Mouse (Mus musculus) midbrain, embryonic 13.5 days (tissue): ENCODE data around the gene Tcf25. TPM values are rescaled to one million over a fixed set of nuclear protein-coding genes. Genes with fewer than 3 reads are reported as not detected.
A peak's percentile ranks its signal among the peaks of the same experiment; 100 is the strongest.
"Not testable (repeated sequence)": the region's sequence is repeated elsewhere in the genome, so short reads cannot be mapped to it uniquely, and the experiment has no call there.

Source experiments
- ATAC-seq: fragments of 200-750 bp; cut with Nextera tagmentation; 2 replicates; pipeline ENCODE4 v1.8.0; 2017; ENCODE audit warnings: mild to moderate bottlenecking, moderate TSS enrichment, moderate library complexity
- H3K27ac ChIP-seq: fragments of 300-500 bp; sonication (generic); 2 replicates; pipeline ENCODE4 v1.5.1; 2015; ENCODE audit warnings: inconsistent platforms, mild to moderate bottlenecking, moderate library complexity
- H3K27me3 ChIP-seq: fragments of 300-500 bp; sonication (generic); 2 replicates; pipeline ENCODE4 v1.6.1; 2015; ENCODE audit warnings: mild to moderate bottlenecking, inconsistent platforms
- H3K36me3 ChIP-seq: fragments of 300-500 bp; sonication (generic); 2 replicates; pipeline ENCODE4 v1.6.1; 2015; ENCODE audit warnings: mild to moderate bottlenecking, inconsistent platforms
- H3K4me1 ChIP-seq: fragments of 300-500 bp; sonication (generic); replicated peaks from 2 replicates; pipeline ENCODE4 v1.6.1; 2015; ENCODE audit warnings: inconsistent platforms
- H3K4me2 ChIP-seq: fragments of 300-500 bp; sonication (generic); replicated peaks from 2 replicates; pipeline ENCODE4 v1.6.1; 2015; ENCODE audit warnings: moderate library complexity, mild to moderate bottlenecking, inconsistent platforms
- H3K4me3 ChIP-seq: fragments of 300-500 bp; sonication (generic); replicated peaks from 2 replicates; pipeline ENCODE4 v1.5.1; 2015; ENCODE audit warnings: mild to moderate bottlenecking, inconsistent platforms
- H3K9ac ChIP-seq: fragments of 300-500 bp; sonication (generic); replicated peaks from 2 replicates; pipeline ENCODE4 v1.6.1; 2015; ENCODE audit warnings: mild to moderate bottlenecking, inconsistent platforms
- H3K9me3 ChIP-seq: fragments of 300-500 bp; sonication (generic); 2 replicates; pipeline ENCODE4 v1.6.1; 2016; ENCODE audit warnings: mild to moderate bottlenecking, inconsistent platforms
- WGBS: fragments of 180-500 bp; shearing (Covaris S2); methylation state at CpG from one replicate; pipeline ENCODE4 v1.1.7; 2015; 5-methylcytosine and 5-hydroxymethylcytosine counted together
- polyA plus RNA-seq: library from polyadenylated mRNA; unstranded; fragments of >200 nt; fragmentation: Nextera tagmentation; extraction: Ambion mirVana; gene quantifications from 2 replicates; pipeline ENCODE4 v1.2.1, GENCODE M21; 2015

Tcf25 gene
- polyA plus RNA-seq, 1 experiment from 2014 or later: 263 TPM

GRCm38 (mm10) chr8:123423441-123423840 lies 49.9 kb downstream of the Tcf25 start, which contains the start of gene Def8:
TSS of gene Def8 (plus strand) at chr8:123423527.
- ATAC-seq: no peak
- Histone ChIP-seq H3K4me1 (peaks cover 23% of the 10 kb centered on the region), H3K27ac (no peak within 1 kb of the TSS), H3K36me3 (peaks cover 48% of the 10 kb centered on the region), H3K4me2 (peak within 1 kb of the TSS; percentile 18), H3K27me3 (no peaks in the 10 kb centered on the region), H3K9ac (no peak within 1 kb of the TSS), H3K9me3 (peaks cover 21% of the 10 kb centered on the region), H3K4me3 (peak within 1 kb of the TSS; percentile 2; the same call in 1 of the 2 replicates)
- WGBS: 76% methylated on average over 7 of the region's 7 CpGs

GRCm38 (mm10) chr8:123426511-123427509 lies 53.3 kb downstream of the Tcf25 start:
- H3K27me3 ChIP-seq: no peaks in the 10 kb centered on the region
- no peak overlapping the region for H3K27ac ChIP-seq
- H3K36me3 ChIP-seq: peaks cover 15% of the 10 kb centered on the region
- peaks cover 9% of the 10 kb centered on the region for H3K4me1 ChIP-seq
- no peak for ATAC-seq
- no peak overlapping the region for H3K4me2 ChIP-seq
- no peak overlapping the region for H3K4me3 ChIP-seq
- H3K9me3 ChIP-seq: peaks cover 39% of the 10 kb centered on the region
- WGBS: 96% methylated on average over 27 of the region's 27 CpGs
- H3K9ac ChIP-seq: no peak overlapping the region

- Histone ChIP-seq H3K27ac (no peak overlapping the region), H3K9ac (no peak overlapping the region), H3K36me3 (peaks cover 9% of the 10 kb centered on the region), H3K27me3 (no peaks in the 10 kb centered on the region), H3K4me3 (no peak overlapping the region), H3K4me1 (peaks cover under 1% of the 10 kb centered on the region), H3K9me3 (peaks cover 44% of the 10 kb centered on the region), H3K4me2 (no peak overlapping the region)
- WGBS: 96% methylated on average over 24 of the region's 24 CpGs
- no peak for ATAC-seq
Observed at GRCm38 (mm10) chr8:123427639-123428275, 54.2 kb downstream of the Tcf25 start.

GRCm38 (mm10) chr8:123428343-123428893 lies 54.9 kb downstream of the Tcf25 start:
- 97% methylated on average over 28 of the region's 29 CpGs for WGBS
- H3K36me3 ChIP-seq: peaks cover 3% of the 10 kb centered on the region
- no peak overlapping the region for H3K4me3 ChIP-seq
- no peak overlapping the region for H3K27ac ChIP-seq
- H3K9me3 ChIP-seq: peaks cover 48% of the 10 kb centered on the region
- H3K4me1 ChIP-seq: no peaks in the 10 kb centered on the region
- H3K27me3 ChIP-seq: no peaks in the 10 kb centered on the region
- H3K9ac ChIP-seq: no peak overlapping the region
- no peak for ATAC-seq
- no peak overlapping the region for H3K4me2 ChIP-seq

- no peaks in the 10 kb centered on the region for H3K36me3 ChIP-seq
- H3K27me3 ChIP-seq: no peaks in the 10 kb centered on the region
- H3K4me3 ChIP-seq: no peak overlapping the region
- H3K9me3 ChIP-seq: peaks cover 51% of the 10 kb centered on the region
- 94% methylated on average over 23 of the region's 23 CpGs for WGBS
- H3K4me1 ChIP-seq: no peaks in the 10 kb centered on the region
- H3K9ac ChIP-seq: no peak overlapping the region
- H3K27ac ChIP-seq: no peak overlapping the region
- H3K4me2 ChIP-seq: no peak overlapping the region
- ATAC-seq: no peak
Observed at GRCm38 (mm10) chr8:123428939-123429721, 55.6 kb downstream of the Tcf25 start.

- H3K4me3 ChIP-seq, H3K27ac ChIP-seq, ATAC-seq, H3K36me3 ChIP-seq, H3K27me3 ChIP-seq, H3K9ac ChIP-seq, H3K4me2 ChIP-seq, H3K4me1 ChIP-seq: not testable (repeated sequence)
- H3K9me3 ChIP-seq: peaks cover 55% of the 10 kb centered on the region
- 99% methylated on average over 15 of the region's 15 CpGs for WGBS
Observed at GRCm38 (mm10) chr8:123429722-123430013, 56.1 kb downstream of the Tcf25 start.

- 88% methylated on average over 8 of the region's 8 CpGs for WGBS
- H3K36me3 ChIP-seq, H3K9ac ChIP-seq: not testable (repeated sequence)
Observed at GRCm38 (mm10) chr8:123430936-123431335, 57.4 kb downstream of the Tcf25 start.

GRCm38 (mm10) chr8:123431616-123432365 lies 58.2 kb downstream of the Tcf25 start:
- no peak overlapping the region for H3K9ac ChIP-seq
- H3K27ac ChIP-seq: no peak overlapping the region
- no peak for ATAC-seq
- peaks cover 52% of the 10 kb centered on the region for H3K9me3 ChIP-seq
- H3K27me3 ChIP-seq: no peaks in the 10 kb centered on the region
- no peak overlapping the region for H3K4me3 ChIP-seq
- no peak overlapping the region for H3K4me2 ChIP-seq
- no peaks in the 10 kb centered on the region for H3K36me3 ChIP-seq
- H3K4me1 ChIP-seq: no peaks in the 10 kb centered on the region
- 95% methylated on average over 25 of the region's 25 CpGs for WGBS

More at GRCm38 (mm10) chr8:123430936-123431335, 57.4 kb downstream of the Tcf25 start:
- not testable (repeated sequence) for ATAC-seq, H3K4me1 ChIP-seq, H3K4me2 ChIP-seq, H3K27me3 ChIP-seq, H3K27ac ChIP-seq, H3K4me3 ChIP-seq
- peaks cover 57% of the 10 kb centered on the region for H3K9me3 ChIP-seq

- no peak overlapping the region for H3K9ac ChIP-seq
- no peaks in the 10 kb centered on the region for H3K36me3 ChIP-seq
- H3K27me3 ChIP-seq: no peaks in the 10 kb centered on the region
- WGBS: 95% methylated on average over 16 of the region's 16 CpGs
- H3K4me1 ChIP-seq: no peaks in the 10 kb centered on the region
- ATAC-seq: no peak
- no peak overlapping the region for H3K4me3 ChIP-seq
- H3K27ac ChIP-seq: no peak overlapping the region
- H3K4me2 ChIP-seq: no peak overlapping the region
- peaks cover 47% of the 10 kb centered on the region for H3K9me3 ChIP-seq
Observed at GRCm38 (mm10) chr8:123432381-123432780, 58.8 kb downstream of the Tcf25 start.

GRCm38 (mm10) chr8:123433241-123433974 lies 59.9 kb downstream of the Tcf25 start:
- not testable (repeated sequence) for H3K36me3 ChIP-seq, H3K9ac ChIP-seq, ATAC-seq, H3K4me2 ChIP-seq, H3K27me3 ChIP-seq, H3K4me1 ChIP-seq, H3K4me3 ChIP-seq, H3K27ac ChIP-seq
- 97% methylated on average over 47 of the region's 47 CpGs for WGBS
- peaks cover 36% of the 10 kb centered on the region for H3K9me3 ChIP-seq
